9 mouse cellular contexts compared by ENCODE assay signal in genomic region chr10:59880837-59881236, GRCm38 (mm10). TPM values are rescaled to one million over a fixed set of nuclear protein-coding genes. Genes with fewer than 3 reads are reported as not detected.
DNase-seq lines count a peak whose midpoint lies in the region; ATAC-seq lines count a peak whose summit lies in the region.
"Had no signal": no experiment of that assay in that cellular context is flagged by ENCODE, and none has a peak within 500 bp of the region (broad histone marks: within the 10 kb centered on the region; RNA-seq: fewer than 3 reads in every experiment).

No protein-coding gene starts in this region.

- H3K9ac ChIP-seq in heart, embryonic 16.5 days (ENCODE audit: low read length), result peak overlapping the region; percentile 84
- peak overlapping the region; percentile 93; the same call in 1 of the 2 replicates for H3K9ac ChIP-seq in forebrain, embryonic 12.5 days
- no peak overlapping the region for H3K9ac ChIP-seq in neural tube, embryonic 12.5 days

- peaks cover 10% of the 10 kb centered on the region for H3K4me1 ChIP-seq in heart, embryonic 16.5 days (ENCODE audit: control insufficient read depth, insufficient read depth, low read length)
- peaks cover 17% of the 10 kb centered on the region for H3K4me1 ChIP-seq in forebrain, embryonic 12.5 days
- peaks cover 20% of the 10 kb centered on the region for H3K4me1 ChIP-seq in neural tube, embryonic 12.5 days

- H3K4me2 ChIP-seq in heart, embryonic 16.5 days (ENCODE audit: low read depth, low read length), result peak overlapping the region; percentile 84
- H3K4me2 ChIP-seq in forebrain, embryonic 12.5 days, result peak overlapping the region; percentile 76
- H3K4me2 ChIP-seq in neural tube, embryonic 12.5 days (replicated peaks), result peak overlapping the region; percentile 81

- H3K27ac ChIP-seq in heart, embryonic 16.5 days (ENCODE audit: low read length), result no peak overlapping the region
- no peak overlapping the region for H3K27ac ChIP-seq in forebrain, embryonic 12.5 days
- no peak overlapping the region for H3K27ac ChIP-seq in neural tube, embryonic 12.5 days

- DNase-seq in heart, postnatal 10 days, result no peak
- peak; percentile 60 for DNase-seq in kidney, postnatal 14 days
- DNase-seq in adrenal gland, adult 2 months, result no peak
- DNase-seq in cerebellum, postnatal 25 days, result no peak
- no peak for DNase-seq in frontal cortex, postnatal 25 days (ENCODE audit: low spot score in 2 of 2)
- DNase-seq: right cerebral cortex, postnatal 4 days had no signal

- H3K27me3 ChIP-seq in heart, embryonic 16.5 days (ENCODE audit: control insufficient read depth, insufficient read depth, low read length), result no peaks in the 10 kb centered on the region
- H3K27me3 ChIP-seq in forebrain, embryonic 12.5 days, result no peaks in the 10 kb centered on the region
- no peaks in the 10 kb centered on the region for H3K27me3 ChIP-seq in neural tube, embryonic 12.5 days (replicated peaks)

- no peak for ATAC-seq in heart, embryonic 16.5 days (replicated peaks; ENCODE audit: extremely low read depth, insufficient read depth, low FRiP score)
- no peak for ATAC-seq in forebrain, embryonic 12.5 days (ENCODE audit: low FRiP score)
- ATAC-seq in neural tube, embryonic 12.5 days (ENCODE audit: low FRiP score, low read depth), result no peak

- WGBS in heart, embryonic 16.5 days, result 83% methylated on average over 7 of the region's 7 CpGs
- WGBS in forebrain, embryonic 12.5 days, result 93% methylated on average over 7 of the region's 7 CpGs
- WGBS in neural tube, embryonic 12.5 days, result 90% methylated on average over 7 of the region's 7 CpGs

- H3K4me3 ChIP-seq in heart, embryonic 16.5 days (ENCODE audit: low read length), result peak overlapping the region; percentile 70
- peak overlapping the region; percentile 83 for H3K4me3 ChIP-seq in forebrain, embryonic 12.5 days (replicated peaks)
- H3K4me3 ChIP-seq in neural tube, embryonic 12.5 days, result no peak overlapping the region

- no peaks in the 10 kb centered on the region for H3K9me3 ChIP-seq in heart, embryonic 16.5 days (replicated peaks; ENCODE audit: control insufficient read depth, low read length)
- no peaks in the 10 kb centered on the region for H3K9me3 ChIP-seq in forebrain, embryonic 12.5 days
- no peaks in the 10 kb centered on the region for H3K9me3 ChIP-seq in neural tube, embryonic 12.5 days

- intact Hi-C loops in heart, postnatal 10 days (cut with DNase I), result no loop called here

- no peaks in the 10 kb centered on the region for H3K36me3 ChIP-seq in heart, embryonic 16.5 days (ENCODE audit: control insufficient read depth, insufficient read depth)
- peaks cover 18% of the 10 kb centered on the region for H3K36me3 ChIP-seq in forebrain, embryonic 12.5 days (replicated peaks)
- H3K36me3 ChIP-seq in neural tube, embryonic 12.5 days, result peaks cover 6% of the 10 kb centered on the region

RNA-seq across cellular contexts. Expression of gene Dnajb12, which starts 1.5 kb away (rescaled TPM):
- polyA plus RNA-seq in heart, embryonic 16.5 days (2015; fragmentation: Nextera tagmentation; extraction: Ambion mirVana), result 22.1 and 26.3 TPM in 2 replicates
- 10 to 100 TPM; 35.2 to 41.9 TPM for total RNA-seq in heart, postnatal 10 days (2021)
- polyA plus RNA-seq in forebrain, embryonic 12.5 days (2016; fragmentation: Nextera tagmentation; extraction: Ambion mirVana), result 21.2 and 22.7 TPM in 2 replicates
- 20.3 and 23.6 TPM in 2 replicates for polyA plus RNA-seq in neural tube, embryonic 12.5 days (2016; fragmentation: Nextera tagmentation; extraction: Ambion mirVana)
- total RNA-seq in adrenal gland, adult 2 months (2021), result 10 to 100 TPM; 56.0 to 63.9 TPM
- polyA plus RNA-seq in adrenal gland, adult 2 months (2012; rRNA removed), result 48.8 and 67.3 TPM in 2 replicates
